Mouse (Mus musculus) embryo, embryonic 10 days (tissue): ENCODE data around the gene Ndrg3.

Experiments used
- DNase-seq: peaks from one replicate; pipeline ENCODE4 v3.0.0-alpha.2; 2015; ENCODE audit warnings: low spot score

The Ndrg3 gene

DNA sequence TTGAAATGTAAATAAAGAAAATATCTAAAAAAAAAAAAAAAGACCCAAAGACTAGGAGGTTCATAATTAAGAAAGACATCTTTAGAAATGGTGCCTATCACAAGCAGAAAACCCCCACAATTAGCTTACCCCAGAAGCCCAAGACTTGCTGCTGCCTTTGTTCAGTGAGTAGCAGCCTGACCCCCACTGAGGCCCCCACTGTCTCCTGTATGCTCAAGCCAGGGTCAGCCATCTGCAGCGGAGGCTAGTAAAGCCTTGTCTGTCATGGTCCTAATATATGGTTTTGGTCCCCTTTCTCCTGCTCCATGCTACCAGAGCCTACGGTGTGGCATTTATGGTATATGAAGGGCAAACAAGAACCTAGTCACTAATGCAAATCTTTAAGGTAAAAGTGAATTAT, 90.5 kb downstream of the Ndrg3 start:
- no peak for DNase-seq

DNA sequence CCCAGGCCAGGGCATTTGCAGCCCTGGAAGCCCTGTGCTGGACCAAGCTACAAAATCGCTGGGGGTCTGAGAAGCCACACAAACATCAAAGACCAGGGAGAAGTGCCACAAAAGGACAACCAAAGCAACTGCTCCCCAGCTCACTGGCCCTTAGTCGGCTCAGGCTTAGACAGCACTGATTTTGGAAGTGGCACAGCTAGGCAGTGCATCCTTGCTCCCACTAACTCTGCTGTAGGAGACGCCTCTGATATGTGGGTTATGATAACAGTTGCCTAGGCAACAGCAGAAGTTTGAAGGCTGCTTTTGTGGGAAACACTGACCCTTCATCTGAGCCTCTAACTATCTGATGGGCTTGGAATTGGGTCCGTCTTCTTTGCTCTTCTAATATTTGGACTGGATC, 92.7 kb downstream of the Ndrg3 start:
- no peak for DNase-seq

GRCm38 (mm10) chr2:156898374-156898773, 93.5 kb downstream of the Ndrg3 start:
- no peak for DNase-seq

- DNase-seq: no peak
These were observed 94.8 kb downstream of the Ndrg3 start for GRCm38 (mm10) chr2:156897034-156897433.

DNA sequence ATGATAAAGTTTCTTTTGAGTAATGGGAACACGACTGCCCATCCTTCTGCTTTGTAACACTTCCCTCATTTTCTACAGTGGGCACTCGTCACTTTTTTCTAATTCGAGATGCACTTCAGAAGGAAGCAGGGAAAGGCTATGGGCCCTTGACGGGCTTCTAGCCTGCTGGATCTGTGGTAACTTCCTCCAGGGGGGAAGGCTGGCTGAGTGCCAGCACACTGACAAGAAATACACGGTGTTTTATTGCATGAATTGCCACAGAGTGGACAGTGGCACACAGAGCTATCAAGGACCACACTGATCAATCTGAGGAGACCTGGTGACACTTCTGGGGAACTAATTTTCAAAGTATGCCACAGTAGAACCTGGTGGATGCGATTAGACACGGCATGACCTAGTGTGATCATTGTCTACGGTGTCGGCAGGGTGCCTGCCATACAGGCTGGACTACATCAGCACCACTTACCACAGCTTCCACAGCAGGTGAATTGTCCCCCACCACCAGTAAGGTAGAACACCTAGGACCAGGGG, 95.4 kb downstream of the Ndrg3 start:
- DNase-seq: no peak

DNA sequence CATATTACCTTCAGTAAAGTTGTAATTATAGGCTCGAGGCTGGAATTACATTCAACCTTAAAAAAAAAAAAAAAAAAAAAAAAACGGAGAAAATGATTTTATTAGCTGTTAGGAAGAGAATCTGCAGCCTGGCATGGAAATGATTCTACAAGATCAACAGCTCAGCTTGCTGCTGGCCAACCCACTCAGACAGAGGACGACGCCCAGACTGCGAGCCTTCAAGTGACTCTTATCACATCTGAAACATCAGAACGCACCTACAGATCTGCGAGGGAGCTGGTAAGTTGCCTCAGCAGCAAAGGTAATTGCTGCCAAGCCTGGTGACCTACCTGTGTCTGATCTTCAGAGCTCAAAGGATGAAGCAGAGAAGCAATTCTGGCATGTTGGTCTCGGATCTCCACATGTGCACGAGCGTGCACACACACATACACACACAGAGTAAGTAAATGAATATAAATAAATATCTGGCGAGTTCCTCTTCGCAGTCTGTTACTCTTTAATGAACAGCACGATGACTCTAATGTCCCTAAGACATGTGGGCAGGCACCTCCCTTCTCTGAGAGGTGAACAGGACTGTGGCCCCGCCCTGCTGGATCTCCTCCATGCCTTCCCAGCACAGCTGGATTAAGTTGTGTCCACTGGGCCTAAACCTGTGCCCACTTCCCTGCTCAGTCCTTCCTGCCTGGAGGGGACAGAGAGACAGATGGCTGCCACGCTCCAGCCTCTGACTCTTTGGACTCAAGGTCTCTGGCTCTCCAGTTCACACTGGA, 97.2 kb downstream of the Ndrg3 start:
- no peak for DNase-seq

- DNase-seq: no peak
These were observed 99.0 kb downstream of the Ndrg3 start for GRCm38 (mm10) chr2:156892821-156893220.

DNA sequence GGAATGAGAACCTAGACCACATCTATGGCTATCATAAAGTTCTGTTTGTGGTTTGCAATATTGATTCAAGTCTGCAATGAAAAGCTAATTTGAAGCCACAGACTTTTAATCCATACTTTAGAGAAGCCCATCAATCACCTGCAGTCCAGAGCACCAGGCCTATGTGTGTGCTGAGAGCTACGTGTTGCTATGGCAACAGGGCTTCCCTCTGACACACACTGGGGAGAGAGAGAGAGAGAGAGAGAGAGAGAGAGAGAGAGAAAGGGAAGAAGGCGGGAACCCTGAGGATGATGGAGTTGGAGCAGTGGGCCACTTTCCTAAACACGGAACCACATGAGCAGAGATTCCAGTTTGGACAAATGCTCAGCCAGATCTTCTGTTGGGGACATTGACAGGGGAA, 99.6 kb downstream of the Ndrg3 start:
- peak; percentile 67 for DNase-seq

DNA sequence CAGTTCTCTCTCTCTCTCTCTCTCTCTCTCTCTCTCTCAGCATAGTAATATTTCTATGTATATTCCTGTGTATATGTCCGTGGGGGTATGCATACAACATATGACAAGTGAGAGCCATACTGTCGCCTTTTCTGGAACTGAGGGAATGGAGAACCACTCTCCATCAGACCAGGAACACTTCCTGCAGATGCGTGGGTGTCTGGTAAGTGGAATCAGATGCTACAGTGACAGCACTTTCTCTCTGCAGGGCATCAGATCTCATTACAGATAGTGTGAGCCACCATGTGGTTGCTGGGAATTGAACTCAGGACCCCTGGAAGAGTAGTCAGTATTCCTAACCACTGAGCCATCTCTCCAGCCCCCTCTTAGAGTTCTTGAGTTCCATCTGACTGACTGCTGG, 103.4 kb downstream of the Ndrg3 start:
- DNase-seq: no peak

- DNase-seq: no peak
These were observed 104.8 kb downstream of the Ndrg3 start, which contains the start of gene Sla2 for GRCm38 (mm10) chr2:156887017-156887416. Gene Sla2, minus strand, starts transcription at chr2:156887192.

- no peak for DNase-seq
These were observed 105.7 kb downstream of the Ndrg3 start for GRCm38 (mm10) chr2:156886084-156886631.

GRCm38 (mm10) chr2:156885666-156886065, 106.2 kb downstream of the Ndrg3 start:
- peak; percentile 13 for DNase-seq

DNA sequence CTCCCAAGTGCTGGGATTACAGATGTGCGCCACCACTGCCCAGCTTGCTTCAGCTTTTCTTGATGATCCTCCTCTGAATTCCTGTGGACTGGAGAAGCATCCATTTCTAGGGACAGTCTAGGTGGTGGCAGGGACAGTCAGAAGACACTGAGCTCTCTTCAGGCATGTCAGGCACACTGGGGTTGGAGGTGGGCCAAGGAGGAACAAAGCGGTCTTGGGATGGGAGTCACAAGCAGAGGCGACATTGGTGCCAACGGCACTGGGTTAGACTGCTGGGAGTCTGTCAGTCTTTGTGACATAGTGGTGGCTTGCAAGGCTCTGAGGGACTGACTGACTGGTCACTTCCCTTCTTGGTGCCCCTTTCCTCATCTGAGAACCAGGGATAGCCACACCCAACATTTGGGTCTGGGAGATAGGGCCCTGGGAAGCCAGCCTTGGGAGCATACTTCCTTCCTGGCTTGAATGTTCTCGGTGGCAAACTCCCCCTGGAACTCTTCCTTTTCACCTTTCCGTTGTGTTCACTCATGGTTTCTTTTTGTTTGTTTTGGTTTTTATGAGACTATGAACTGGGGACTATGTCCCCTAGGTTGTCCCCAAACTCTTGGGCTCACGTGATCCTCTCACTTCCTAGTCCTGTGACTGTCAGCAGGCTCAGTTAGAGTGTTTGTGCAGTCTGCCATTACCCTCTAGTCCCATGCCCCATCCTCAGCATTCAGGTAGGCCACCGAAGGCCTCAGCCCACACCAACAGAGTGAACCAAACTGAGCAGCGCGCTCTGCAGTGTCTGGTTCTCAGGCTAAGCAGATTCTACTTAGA, 107.3 kb downstream of the Ndrg3 start:
- DNase-seq: no peak

GRCm38 (mm10) chr2:156882431-156883001, 109.3 kb downstream of the Ndrg3 start:
- DNase-seq: no peak

DNA sequence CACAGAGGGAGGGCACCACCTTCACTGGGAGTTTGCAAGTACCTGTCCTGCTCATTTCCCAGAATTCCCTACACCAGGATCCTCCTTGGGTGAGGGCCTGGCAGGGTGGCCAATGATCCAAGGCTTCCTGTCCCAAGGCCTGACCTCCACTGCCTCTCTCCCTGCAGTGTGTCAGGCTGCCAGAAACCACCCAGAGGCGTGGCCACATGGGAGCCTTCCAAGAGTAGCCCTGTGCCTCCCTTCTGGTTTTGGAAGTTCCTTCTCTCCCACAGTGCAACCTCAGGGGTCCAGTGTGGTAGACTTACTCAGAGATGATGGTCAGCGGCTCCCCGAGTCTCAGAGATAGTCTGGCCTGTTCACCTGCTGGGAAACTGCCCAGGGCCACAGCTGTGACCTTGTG, 112.3 kb downstream of the Ndrg3 start:
- DNase-seq: no peak

GRCm38 (mm10) chr2:156877726-156878125, 114.1 kb downstream of the Ndrg3 start:
- DNase-seq: no peak
